Mouse (Mus musculus) megakaryocyte, embryonic 14.5 days (primary cell): ENCODE measurements around the gene Krt34.

Experiments
- FLI1 ChIP-seq: IDR thresholded peaks from 2 replicates; pipeline ENCODE4 v1.6.1; 2012; ENCODE audit warnings: low read length, inconsistent platforms, mixed read lengths
- GATA1 ChIP-seq: IDR thresholded peaks from 3 replicates; pipeline ENCODE4 v1.6.1; 2012; ENCODE audit warnings: mixed read lengths, low read length, inconsistent platforms, borderline replicate concordance

- TF ChIP-seq FLI1 (no peak), GATA1 (no peak)
Measured at GRCm38 (mm10) chr11:100058875-100059274, 17.5 kb upstream of the Krt34 start.
